In the genomic region with DNA sequence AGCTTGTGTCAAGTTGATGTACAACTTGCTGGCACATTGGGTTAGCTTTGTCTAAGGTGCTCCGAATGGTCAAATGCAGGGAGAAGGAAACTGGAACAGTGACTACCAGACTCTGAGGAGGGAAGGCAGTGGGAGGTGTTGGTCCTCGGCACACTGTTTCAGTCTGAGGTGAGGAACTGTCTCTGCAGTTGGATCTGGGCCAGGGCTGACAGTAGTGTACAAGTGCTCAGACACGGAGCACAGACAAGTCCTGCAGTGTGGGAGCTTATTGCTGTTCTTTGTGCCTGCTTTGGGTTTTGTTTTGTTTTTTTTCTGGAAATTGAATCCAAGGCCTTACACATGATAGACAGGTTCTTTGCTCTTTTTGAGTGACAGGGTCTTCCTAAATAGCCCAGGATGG, we compare ENCODE assay signal across 17 mouse cellular contexts.
"Had no signal": no experiment of that assay in that cellular context is flagged by ENCODE, and none has a peak within 500 bp of the region (broad histone marks: within the 10 kb centered on the region; RNA-seq: fewer than 3 reads in every experiment).

No protein-coding gene starts in this region.

- H3K36me3 ChIP-seq: lung, embryonic 15.5 days; midbrain, embryonic 13.5 days; midbrain, embryonic 15.5 days; neural tube, embryonic 12.5 days; stomach, embryonic 15.5 days had no signal

- ATAC-seq: liver, postnatal 0 days; lung, postnatal 0 days; midbrain, embryonic 13.5 days; midbrain, embryonic 15.5 days had no signal

- H3K4me3 ChIP-seq: lung, embryonic 15.5 days; megakaryocyte, embryonic 14.5 days; midbrain, embryonic 13.5 days; midbrain, embryonic 15.5 days; neural tube, embryonic 12.5 days; stomach, embryonic 15.5 days had no signal

- H3K27me3 ChIP-seq: lung, embryonic 15.5 days; midbrain, embryonic 15.5 days; neural tube, embryonic 12.5 days; stomach, embryonic 15.5 days had no signal

- H3K9me3 ChIP-seq: lung, embryonic 15.5 days; megakaryocyte, embryonic 14.5 days; midbrain, embryonic 13.5 days; midbrain, embryonic 15.5 days; neural tube, embryonic 12.5 days; stomach, embryonic 15.5 days had no signal

- H3K9ac ChIP-seq: liver, postnatal 0 days; lung, embryonic 15.5 days; midbrain, embryonic 13.5 days; midbrain, embryonic 15.5 days; neural tube, embryonic 12.5 days; stomach, embryonic 15.5 days had no signal

- H3K4me2 ChIP-seq: lung, embryonic 15.5 days; midbrain, embryonic 11.5 days; midbrain, embryonic 13.5 days; midbrain, embryonic 15.5 days; neural tube, embryonic 12.5 days; stomach, embryonic 15.5 days had no signal

- DNase-seq: liver, postnatal 0 days; lung, adult 2 months; lung, postnatal 14 days; lung, postnatal 36 days; thymus, adult 2 months; thymus, postnatal 25 days; thymus, postnatal 4 days had no signal

- H3K27ac ChIP-seq: lung, embryonic 15.5 days; macrophage; midbrain, embryonic 13.5 days; midbrain, embryonic 15.5 days; neural tube, embryonic 12.5 days; stomach, embryonic 15.5 days; stomach, postnatal 0 days had no signal
